Mouse (Mus musculus) olfactory bulb, adult 2 months (tissue): Measurements from ENCODE around the gene Olfr323.

Experiments used
- CTCF ChIP-seq: fragments of 200-500 bp; IDR thresholded peaks from 2 replicates; pipeline ENCODE4 v1.5.1; 2012; ENCODE audit warnings: low read depth, mild to moderate bottlenecking, low read length, moderate library complexity; ENCODE audit not compliant: insufficient read depth
- POLR2A ChIP-seq: fragments of 200-500 bp; IDR thresholded peaks from 2 replicates; pipeline ENCODE4 v1.6.1; 2012; ENCODE audit warnings: mild to moderate bottlenecking, low read depth, low read length, moderate library complexity; ENCODE audit not compliant: insufficient read depth

DNA sequence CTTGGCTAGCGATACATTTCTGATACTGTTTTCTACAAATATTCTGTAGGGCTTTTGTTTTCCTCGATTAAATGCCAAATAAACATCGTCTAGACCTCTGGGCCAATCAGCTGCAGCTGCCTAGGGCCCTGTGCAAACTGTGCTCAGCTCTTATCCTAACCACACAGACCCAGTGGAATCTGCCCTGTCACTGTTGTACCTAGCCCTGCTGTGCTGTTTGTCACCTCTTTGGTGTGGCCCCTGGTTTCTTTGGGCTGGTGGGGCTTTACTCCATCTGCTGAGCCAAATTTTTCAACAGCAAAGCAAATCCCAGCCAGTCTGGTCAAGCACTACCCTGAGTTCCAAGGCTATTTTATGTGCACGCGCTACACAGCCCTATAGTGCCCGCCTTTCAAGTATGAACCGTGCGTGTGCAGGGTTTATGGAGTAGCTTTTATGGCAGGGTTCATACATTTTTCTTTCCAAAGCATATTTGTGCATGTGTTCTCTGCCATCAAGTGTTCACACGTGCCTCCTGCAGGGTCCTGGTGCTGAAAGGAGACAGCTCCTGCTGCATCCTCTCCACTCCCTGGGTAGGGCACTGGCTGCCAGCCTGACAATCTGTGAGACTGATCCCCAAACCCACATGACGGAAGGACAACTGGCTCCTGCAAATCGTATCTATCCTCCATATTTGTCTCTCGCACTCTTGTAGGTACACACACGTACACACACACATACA is 11.5 kb upstream of the Olfr323 start:
- TF ChIP-seq POLR2A (no peak), CTCF (no peak)
